Mouse (Mus musculus) hindlimb bud, embryonic 11.5 days (tissue): ENCODE results near the gene Ap1b1.

Experiments used
- DNase-seq: peaks from one replicate; pipeline ENCODE4 v3.0.0-alpha.2; 2012; ENCODE audit warnings: low read depth, low spot score; ENCODE audit errors: extremely low spot score

Gene Ap1b1

GRCm38 (mm10) chr11:4984249-4984648, 2.4 kb upstream of the Ap1b1 start:
- no peak for DNase-seq

DNA sequence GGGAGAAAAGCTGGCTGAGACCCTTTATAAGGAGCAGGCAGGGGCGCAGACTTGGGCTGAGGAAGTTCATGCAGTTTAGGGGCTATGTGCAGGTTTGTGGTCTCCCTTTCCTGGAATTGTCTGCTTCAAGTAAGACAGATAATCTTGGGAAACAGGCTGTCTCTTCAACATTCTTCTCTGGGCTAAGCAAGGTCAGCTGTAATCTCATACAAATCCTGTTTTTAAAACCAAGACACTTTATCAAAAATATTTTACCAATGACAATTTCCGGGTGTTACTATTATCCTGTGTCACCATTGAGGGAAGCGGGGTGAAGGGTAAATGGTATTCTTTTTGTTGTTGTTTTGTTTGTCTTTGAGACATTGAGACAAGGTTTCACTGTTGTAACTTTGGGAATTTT, 1.8 kb upstream of the Ap1b1 start:
- no peak for DNase-seq

DNA sequence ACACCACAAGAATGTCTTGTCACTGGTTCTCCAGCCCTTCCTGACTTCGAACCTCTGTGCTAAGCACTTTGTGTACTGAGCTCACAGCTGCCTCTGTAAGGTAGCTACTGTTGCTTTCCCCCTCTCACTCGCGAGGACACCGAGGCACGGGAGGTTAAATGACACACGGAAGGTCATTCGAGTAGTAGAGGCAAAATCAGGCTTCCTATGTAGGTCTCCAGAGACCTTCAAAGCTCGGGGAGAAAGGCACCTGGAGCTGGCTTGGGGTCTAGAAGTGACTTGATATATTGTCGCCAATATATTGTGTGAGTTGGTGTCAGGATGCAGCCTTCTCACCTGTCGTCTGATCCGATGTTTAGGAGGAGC, 846 bp downstream of the Ap1b1 start:
- no peak for DNase-seq

DNA sequence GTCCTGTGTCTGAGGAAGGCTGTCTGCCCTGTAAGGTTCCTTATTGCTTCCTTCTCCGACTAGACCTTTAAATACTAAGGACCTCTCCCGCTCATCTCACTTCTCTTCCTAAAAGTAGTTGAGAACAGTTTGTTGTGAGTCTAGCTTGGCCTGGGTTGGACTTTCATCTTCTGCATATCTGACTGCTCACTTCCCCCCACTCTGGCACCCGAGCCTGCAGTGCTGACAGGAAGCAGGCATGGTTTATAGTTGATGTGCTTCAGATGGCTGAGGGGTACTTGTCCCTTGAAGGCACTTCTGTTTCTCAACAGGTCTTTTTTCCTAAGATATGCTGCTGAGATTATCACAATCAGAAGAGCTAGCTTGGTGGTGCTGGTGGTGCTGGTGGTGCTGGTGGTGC, 2.6 kb downstream of the Ap1b1 start:
- DNase-seq: no peak

GRCm38 (mm10) chr11:4992471-4992870, 5.8 kb downstream of the Ap1b1 start:
- no peak for DNase-seq

GRCm38 (mm10) chr11:4995676-4996075, 9.1 kb downstream of the Ap1b1 start:
- no peak for DNase-seq

GRCm38 (mm10) chr11:4996621-4997199, 10.1 kb downstream of the Ap1b1 start:
- DNase-seq: no peak

DNA sequence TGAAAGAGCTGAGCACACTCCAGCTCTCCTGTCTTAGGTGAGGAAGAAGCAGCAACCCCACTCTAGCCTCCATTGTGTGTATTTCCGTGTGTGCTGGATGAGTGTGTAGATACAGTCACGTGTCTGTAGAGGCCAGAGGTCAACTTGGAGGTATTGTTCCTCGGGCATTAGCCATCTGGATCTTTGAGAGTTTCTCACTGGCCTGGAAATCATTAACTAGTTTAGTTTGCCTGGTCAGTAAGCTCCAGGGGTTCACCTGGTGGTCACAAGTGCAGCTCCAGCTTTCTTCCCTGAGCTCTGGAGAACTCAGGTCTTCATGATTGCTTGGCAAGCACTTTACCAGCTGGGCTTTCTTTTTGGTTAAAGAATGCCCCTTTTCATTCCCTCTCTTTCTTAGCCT, 11.7 kb downstream of the Ap1b1 start:
- no peak for DNase-seq

DNA sequence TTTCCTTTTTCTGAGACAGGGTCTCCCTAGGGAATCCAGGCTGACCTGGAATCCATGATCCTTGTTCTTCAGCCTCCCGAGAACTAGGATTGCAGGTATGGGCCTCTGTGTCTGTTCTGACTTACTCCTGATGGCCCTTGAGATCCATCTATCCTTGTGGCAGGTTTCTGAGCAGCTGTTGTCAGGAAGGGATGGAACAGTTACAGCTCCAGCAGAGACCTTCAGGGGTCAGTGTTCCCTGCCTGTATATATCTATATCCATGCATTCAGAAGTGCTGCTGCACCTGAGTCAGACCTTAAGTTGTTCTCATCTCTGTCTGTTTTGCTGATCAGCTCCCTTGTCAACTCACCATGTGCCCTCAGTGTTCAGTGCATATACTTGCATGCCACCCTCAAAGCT, 12.1 kb downstream of the Ap1b1 start:
- DNase-seq: no peak

- no peak for DNase-seq
These were observed 13.6 kb downstream of the Ap1b1 start for GRCm38 (mm10) chr11:5000241-5000640.

DNA sequence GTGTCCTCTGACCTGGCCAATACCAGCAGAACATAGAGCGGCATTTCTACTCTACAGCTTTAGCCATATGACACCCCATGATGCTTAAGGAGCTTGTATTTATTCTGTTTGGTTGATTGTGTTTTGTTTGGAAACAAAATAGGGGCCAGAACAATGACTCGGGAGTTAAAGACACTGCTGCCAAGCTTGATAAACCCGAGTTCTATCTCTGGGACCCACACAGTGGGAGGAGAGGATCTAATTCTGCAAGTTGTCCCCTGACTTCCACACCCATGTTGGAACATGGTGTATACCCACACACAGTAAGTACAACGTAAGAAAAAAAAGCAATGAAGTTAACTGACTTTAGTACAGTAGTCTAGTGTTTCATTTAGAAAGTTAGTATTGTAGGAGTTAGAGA, 16.2 kb downstream of the Ap1b1 start:
- no peak for DNase-seq

DNA sequence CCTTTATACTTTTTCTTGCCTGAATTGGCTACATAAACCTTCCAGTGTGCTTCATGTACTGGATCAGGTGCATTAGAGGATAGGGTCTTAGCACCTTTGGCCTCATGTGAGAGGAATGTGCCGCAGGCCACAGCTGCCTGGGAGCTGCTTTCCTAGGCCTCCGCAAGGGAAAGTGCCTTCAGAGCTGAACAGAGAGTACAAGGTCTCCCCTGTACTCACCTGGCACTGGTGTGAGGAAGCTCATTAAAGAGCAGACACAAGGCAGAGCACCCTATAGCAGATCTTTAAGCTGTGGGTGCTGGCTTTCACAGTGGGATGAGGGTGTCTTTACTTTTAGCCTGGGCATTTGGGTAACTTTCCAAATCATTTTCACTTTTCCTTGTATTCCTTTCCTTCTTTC, 18.9 kb downstream of the Ap1b1 start:
- DNase-seq: no peak

- DNase-seq: no peak
These were observed 20.6 kb downstream of the Ap1b1 start for GRCm38 (mm10) chr11:5007186-5007585.

- no peak for DNase-seq
These were observed 22.2 kb downstream of the Ap1b1 start for GRCm38 (mm10) chr11:5008867-5009266.

DNA sequence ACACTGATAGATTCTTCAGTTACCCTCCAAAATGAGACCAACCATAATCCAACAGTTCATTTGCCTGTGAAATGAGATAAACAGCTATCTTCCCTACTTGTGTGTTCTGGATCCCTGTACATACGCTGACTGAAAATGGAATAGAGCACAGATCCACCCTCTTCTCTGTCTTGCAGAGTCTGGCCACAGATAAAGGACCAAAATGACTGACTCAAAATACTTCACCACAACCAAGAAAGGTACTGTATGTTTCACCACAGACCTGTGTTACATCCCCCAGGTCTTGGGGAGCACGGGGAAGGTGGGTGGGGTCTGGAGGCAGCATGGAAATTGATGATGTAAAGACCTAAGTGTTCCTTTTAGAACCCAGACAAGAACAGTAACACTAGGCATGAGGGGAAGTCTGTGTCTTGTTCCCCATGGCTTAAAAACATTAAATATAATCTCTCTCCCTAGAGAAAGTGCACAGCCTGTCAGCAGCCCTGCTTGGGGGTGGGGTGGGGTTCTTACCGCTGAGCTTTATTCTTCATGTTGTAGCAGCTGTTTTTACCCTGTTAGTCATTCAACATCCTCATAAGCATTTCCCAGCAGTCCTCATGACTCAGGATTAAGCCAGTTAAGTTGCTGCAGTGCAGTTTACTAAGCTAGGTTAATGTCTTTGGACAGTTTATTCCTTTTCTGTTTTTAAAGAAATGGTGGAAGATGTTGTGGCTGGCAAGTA, 22.9 kb downstream of the Ap1b1 start:
- no peak for DNase-seq

DNA sequence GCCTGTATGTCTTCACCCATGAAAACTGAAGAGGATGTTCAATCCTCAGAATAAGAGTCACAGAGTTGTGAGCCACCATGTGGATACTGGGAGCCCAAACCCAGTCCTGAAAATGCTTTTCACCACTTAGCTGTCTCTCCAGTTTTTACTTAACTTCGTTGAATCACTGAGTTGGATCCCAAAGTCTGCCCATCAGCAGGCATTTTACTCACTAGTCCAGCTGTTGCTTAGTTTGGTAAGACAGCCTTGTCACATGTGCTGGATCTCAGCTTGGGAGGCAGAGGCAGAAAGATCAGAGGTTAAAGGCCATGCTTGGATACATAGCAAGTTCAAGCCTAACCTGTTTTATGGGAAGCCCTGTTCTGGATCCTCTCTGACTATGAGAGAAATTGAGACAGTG, 23.6 kb downstream of the Ap1b1 start:
- no peak for DNase-seq

- no peak for DNase-seq
These were observed 24.9 kb downstream of the Ap1b1 start for GRCm38 (mm10) chr11:5011480-5011879.

DNA sequence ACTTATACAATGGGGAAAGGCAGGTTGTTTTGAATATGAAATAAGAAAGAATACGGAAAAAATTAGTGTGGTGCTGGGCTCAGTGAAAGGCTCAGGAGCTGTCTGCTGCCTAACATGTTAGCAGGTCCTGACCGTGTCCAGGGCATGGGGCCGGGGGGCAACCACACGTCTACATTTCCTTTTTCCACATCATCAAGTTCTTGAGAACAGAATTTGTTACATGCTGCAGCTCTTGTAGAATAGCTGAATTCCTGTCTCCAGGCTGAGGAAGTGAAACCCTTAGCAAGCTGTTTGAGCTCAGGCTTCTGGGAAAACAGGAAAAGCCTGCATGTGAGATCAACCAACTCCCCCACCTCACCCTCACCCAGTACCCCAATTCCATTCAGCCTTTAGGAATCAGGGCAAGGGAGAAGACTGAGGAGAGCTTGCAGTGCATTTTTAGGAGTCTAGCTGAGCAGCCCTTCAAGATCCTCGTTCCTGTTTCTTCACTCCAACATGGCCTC, 25.6 kb downstream of the Ap1b1 start:
- no peak for DNase-seq

DNA sequence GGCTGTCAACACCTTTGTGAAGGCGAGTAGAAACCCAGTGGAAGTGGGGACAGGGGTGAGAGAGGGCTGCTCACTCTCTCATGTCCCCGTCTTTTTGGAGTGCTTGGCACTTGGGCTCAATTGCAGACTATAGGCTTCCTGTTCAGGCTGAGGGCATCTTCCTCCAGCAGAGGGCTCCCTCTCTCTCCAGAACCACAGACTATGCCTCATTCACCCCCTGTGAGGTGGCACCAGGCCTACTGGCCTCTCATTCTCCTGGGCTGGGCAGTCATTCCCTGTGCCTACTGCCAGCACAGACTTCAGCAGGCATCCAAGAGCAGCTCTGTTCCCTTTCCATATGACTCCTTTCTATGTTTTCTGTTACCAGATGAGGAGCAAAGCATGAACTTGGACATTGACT, 29.1 kb downstream of the Ap1b1 start:
- no peak for DNase-seq

- no peak for DNase-seq
These were observed 29.7 kb downstream of the Ap1b1 start for GRCm38 (mm10) chr11:5016286-5016685.

DNA sequence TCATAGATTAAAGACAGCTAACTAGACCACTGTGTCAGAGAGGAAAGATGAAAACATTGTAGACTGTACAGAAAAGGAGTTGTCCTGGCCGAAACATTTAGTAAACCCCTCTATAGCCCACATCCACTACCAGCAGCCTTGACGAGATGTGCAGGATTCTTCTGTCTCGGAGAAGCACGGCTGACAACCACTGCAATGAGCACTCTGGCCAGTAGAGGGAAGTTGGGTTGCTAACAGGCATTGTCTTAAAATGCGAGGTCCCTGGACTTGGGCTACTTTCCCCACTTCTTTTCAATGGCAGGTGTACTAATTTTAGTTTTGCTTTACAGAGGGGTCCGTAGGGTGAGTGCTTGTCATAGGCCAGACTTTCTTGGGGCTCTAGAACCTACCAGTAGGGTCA, 30.9 kb downstream of the Ap1b1 start:
- DNase-seq: no peak

GRCm38 (mm10) chr11:5025108-5025507, 38.5 kb downstream of the Ap1b1 start:
- no peak for DNase-seq

DNA sequence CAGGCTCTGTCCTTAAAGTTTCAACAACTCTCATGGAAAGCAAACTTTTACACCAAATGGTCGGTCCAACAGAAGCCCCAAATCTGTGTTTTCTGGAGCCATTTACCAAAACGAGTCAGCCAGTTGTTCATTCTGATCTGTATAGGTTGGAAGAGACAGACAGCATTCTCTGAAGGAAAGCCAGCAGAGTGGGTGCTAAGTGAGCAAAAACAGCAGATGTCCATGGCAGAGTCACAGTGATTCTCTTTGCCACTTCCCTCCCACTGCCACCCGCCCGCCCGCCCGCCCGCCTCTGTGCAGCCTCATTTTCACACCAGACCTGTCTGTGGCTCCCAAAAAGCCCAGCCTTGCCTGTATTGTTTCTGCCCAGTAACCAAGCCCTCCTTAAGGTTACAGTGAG, 41.6 kb downstream of the Ap1b1 start:
- no peak for DNase-seq
